Mouse (Mus musculus): ENCODE data around the gene Crb2. TPM values are rescaled to one million over a fixed set of nuclear protein-coding genes. Genes with fewer than 3 reads are reported as not detected.
A peak's percentile ranks its signal among the peaks of the same experiment; 100 is the strongest.

The Crb2 gene
- polyA plus RNA-seq, 1 experiment = 3.3 TPM

GRCm38 (mm10) chr2:37766027-37766761 lies 9.9 kb upstream of the Crb2 start:
- DNase-seq (ENCODE audit: low spot score) = no peak

- DNase-seq (ENCODE audit: low spot score) = no peak
These were observed 8.9 kb upstream of the Crb2 start for GRCm38 (mm10) chr2:37767080-37767547.

GRCm38 (mm10) chr2:37767739-37768138 lies 8.3 kb upstream of the Crb2 start:
- no peak for DNase-seq (ENCODE audit: low spot score)

- no peak for DNase-seq (ENCODE audit: low spot score)
These were observed 7.1 kb upstream of the Crb2 start for GRCm38 (mm10) chr2:37768903-37769302.

GRCm38 (mm10) chr2:37769793-37770192 lies 6.3 kb upstream of the Crb2 start:
- DNase-seq (ENCODE audit: low spot score) = no peak

GRCm38 (mm10) chr2:37771618-37772285 lies 4.3 kb upstream of the Crb2 start:
- peak; percentile 69 for DNase-seq (ENCODE audit: low spot score)

GRCm38 (mm10) chr2:37774571-37774970 lies 1.5 kb upstream of the Crb2 start:
- no peak for DNase-seq (ENCODE audit: low spot score)

GRCm38 (mm10) chr2:37776611-37777411 lies 762 bp downstream of the Crb2 start:
- no peak for DNase-seq (ENCODE audit: low spot score)

- no peak for DNase-seq (ENCODE audit: low spot score)
These were observed 2.1 kb downstream of the Crb2 start for GRCm38 (mm10) chr2:37777958-37778720.

GRCm38 (mm10) chr2:37780270-37780929 lies 4.4 kb downstream of the Crb2 start:
- DNase-seq (ENCODE audit: low spot score) = no peak

- DNase-seq (ENCODE audit: low spot score) = no peak
These were observed 5.4 kb downstream of the Crb2 start for GRCm38 (mm10) chr2:37781421-37781820.

- no peak for DNase-seq (ENCODE audit: low spot score)
These were observed 6.0 kb downstream of the Crb2 start for GRCm38 (mm10) chr2:37782002-37782401.

- DNase-seq (ENCODE audit: low spot score) = no peak
These were observed 8.4 kb downstream of the Crb2 start for GRCm38 (mm10) chr2:37784473-37784872.

- DNase-seq (ENCODE audit: low spot score) = no peak
These were observed 10.4 kb downstream of the Crb2 start for GRCm38 (mm10) chr2:37786461-37786860.

GRCm38 (mm10) chr2:37788176-37788962 lies 12.3 kb downstream of the Crb2 start:
- DNase-seq (ENCODE audit: low spot score) = no peak

GRCm38 (mm10) chr2:37789029-37789428 lies 13.0 kb downstream of the Crb2 start:
- no peak for DNase-seq (ENCODE audit: low spot score)

GRCm38 (mm10) chr2:37789995-37790394 lies 13.9 kb downstream of the Crb2 start:
- no peak for DNase-seq (ENCODE audit: low spot score)

- no peak for DNase-seq (ENCODE audit: low spot score)
These were observed 14.7 kb downstream of the Crb2 start for GRCm38 (mm10) chr2:37790738-37791137.

- DNase-seq (ENCODE audit: low spot score) = no peak
These were observed 15.3 kb downstream of the Crb2 start for GRCm38 (mm10) chr2:37791340-37791739.

- no peak for DNase-seq (ENCODE audit: low spot score)
These were observed 20.0 kb downstream of the Crb2 start for GRCm38 (mm10) chr2:37796021-37796420.
